Mouse (Mus musculus): ENCODE data around the gene Rab14.
A peak's percentile ranks its signal among the peaks of the same experiment; 100 is the strongest.

Gene Rab14

DNA sequence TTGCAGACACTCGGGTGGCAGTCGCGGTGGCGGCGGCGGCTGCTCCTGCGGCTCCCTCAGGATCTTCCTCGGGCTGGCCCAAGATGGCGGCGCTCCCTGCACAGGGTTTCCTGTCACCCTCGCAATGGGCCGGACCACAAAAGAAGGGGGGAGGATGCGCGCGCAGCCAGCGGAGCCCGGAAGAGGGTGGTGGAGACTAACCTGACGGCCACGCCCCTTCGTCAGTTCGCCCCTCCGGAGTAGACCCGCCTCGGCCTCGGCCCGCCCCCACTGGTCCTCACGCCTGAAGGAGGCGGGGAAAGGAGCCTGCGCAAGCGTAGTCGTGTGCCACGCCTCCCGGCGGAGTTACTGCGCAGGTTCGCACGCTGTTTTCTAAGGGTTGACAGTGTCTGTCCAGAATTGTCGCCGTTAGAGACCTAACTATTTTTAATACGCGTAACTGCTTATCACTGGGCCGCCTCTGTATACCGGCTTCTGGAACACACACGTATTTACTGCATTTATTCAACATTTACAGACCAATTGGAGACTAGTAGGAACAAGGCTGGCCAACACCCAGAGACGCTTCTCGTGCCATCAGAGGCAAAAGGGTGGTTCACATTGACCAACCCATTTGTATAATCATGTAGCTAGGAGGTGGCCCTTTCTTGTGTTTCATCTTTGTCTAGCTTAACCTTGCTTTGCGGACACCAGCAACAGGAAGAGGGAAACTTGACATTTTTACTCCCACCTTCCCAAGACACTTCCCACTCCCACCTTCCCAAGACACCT, at the start of gene Rab14:
TSS of gene Rab14 (minus strand) at position 223 of the 771 bp plus-strand sequence.
- DNase-seq (ENCODE audit: low spot score): peak; percentile 99

DNA sequence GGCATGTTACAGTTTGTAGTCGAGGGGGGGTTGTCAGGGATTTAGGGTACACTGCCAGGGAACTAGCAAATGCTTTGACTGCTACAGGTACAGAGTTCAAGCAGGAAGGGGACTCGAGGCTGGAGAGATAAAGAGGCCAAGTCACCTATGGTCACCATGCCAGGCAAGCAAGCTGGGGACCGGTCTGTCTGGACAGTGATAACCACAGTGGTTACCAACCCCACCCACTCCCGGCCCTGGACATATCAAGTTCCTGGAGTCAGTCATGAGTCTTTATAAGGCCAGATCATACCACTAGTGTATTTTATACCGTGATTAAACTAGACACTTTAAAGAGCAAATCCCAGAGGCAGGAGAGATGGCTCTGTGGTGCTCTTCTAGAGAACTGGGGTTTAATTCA, 46.8 kb upstream of the Rab14 start:
- no peak for DNase-seq (ENCODE audit: low spot score)

- no peak for DNase-seq (ENCODE audit: low spot score)
Observed at GRCm38 (mm10) chr2:35244241-35244640, 43.3 kb upstream of the Rab14 start.

- DNase-seq (ENCODE audit: low spot score): peak; percentile 71
Observed at GRCm38 (mm10) chr2:35235021-35235420, 34.1 kb upstream of the Rab14 start.

DNA sequence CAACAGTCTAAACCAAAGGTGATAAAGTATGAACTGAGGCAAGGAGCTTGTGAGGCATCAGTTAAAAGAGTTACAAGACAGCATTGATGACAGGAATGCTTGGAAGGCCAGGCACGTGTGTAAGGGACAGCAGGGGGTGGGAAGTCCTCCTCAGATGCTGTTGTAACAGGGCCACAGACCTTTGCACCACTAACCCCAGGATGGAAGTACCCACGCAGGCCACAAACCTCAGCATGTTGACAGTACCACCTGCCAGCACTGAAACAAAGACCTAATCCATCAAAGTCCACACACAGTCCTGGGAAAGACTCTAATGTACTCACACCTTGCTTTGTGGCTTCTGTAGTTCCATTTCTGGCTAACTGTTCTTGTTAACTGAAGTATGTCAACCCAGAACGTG, 33.0 kb upstream of the Rab14 start:
- no peak for DNase-seq (ENCODE audit: low spot score)

GRCm38 (mm10) chr2:35232595-35233445, 31.9 kb upstream of the Rab14 start:
- no peak for DNase-seq (ENCODE audit: low spot score)

GRCm38 (mm10) chr2:35231871-35232270, 31.0 kb upstream of the Rab14 start:
- no peak for DNase-seq (ENCODE audit: low spot score)

DNA sequence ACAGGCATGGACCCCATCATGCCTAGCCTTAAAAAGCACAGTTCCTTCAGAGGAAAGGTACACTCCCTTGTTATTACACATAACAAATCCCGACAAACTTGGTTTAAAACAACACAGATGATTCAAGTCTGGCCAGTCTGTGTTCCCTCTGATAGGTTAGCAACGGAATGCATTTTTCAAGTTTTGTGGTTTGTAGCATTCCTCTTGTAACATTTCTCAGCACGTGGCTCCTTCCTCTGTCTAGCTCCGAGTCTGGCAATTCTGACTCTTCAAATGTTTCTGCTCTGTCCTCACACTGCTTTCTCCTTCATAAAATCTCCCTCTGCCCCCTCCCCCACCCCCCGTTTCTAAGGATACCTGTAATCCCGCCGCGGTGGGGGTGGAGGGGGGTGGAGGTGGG, 29.3 kb upstream of the Rab14 start:
- no peak for DNase-seq (ENCODE audit: low spot score)

DNA sequence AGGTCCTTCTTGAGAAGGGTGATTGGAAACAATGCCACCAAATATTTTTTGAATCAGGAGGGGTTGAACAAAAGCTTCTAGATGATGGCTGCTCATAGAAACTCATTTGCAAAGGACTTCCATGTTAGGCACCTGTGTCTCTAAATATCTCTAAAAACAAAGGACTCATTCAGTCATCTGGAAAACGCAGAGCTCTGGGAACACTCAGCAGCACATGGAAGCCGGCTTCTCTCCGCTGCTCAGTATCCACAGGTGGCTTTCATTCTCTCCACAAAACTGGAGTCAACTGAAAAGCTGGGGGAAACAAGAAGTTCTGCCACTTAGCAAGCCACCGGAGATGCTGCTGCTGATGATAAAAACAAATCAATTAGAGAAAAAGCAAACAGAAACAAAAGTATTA, 27.2 kb upstream of the Rab14 start:
- no peak for DNase-seq (ENCODE audit: low spot score)

DNA sequence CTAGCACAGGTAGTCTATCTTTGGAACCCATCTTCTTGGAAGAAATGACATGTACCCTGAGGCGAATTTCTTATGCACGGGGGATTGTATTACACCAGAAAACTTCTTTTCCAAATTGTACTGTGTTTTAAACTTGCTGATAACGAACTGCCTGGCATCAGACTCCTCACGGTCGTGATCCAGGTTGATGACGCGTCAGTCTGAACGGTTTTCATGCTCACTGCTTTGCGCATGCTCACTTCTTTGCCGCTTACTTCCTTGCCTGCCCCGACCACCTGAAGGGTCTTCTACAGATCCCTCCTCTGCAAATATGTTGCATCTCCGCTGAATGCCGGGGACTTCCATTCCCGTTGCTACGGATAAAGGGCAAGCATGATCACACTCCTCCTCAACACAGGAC, 23.4 kb upstream of the Rab14 start:
- DNase-seq (ENCODE audit: low spot score): no peak

- no peak for DNase-seq (ENCODE audit: low spot score)
Observed at GRCm38 (mm10) chr2:35222822-35223391, 22.0 kb upstream of the Rab14 start.

DNA sequence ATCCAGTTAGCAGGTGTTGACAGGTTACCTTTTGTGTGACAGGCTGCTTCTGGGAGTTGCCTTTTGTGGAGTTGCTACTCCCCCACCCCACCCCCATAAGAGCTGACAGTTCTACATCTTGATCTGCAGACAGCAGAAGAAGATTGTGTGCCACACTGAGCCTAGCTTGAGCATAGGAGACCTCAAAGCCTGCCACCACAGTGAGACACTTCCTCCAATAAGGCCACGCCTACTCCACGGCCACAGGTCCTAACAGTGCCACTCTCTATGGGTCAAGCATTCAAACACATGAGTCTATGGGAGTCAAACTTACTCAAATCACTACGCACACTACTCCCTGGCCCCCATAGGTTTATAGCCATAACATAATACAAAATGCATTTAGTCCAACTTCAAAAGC, 17.8 kb upstream of the Rab14 start:
- no peak for DNase-seq (ENCODE audit: low spot score)

DNA sequence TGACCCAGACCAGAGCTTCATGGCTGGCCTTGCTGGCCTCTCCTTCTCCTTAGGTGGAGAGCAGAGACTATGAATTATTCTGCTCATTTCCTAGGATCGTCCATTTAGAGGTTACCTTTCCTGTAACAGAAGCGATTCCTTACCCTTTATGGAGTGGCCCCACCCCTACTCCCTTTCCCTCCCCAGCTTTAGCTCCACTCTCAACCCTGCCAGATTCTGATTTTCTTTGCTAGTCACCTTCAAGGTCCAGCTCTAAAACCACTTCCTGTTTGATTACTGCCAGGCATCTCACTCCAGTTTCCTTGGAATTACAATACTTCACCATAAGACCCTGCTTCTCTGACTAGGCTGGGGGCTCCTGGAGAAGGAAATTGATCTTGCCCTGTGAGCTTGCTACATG, 15.8 kb upstream of the Rab14 start:
- no peak for DNase-seq (ENCODE audit: low spot score)

DNA sequence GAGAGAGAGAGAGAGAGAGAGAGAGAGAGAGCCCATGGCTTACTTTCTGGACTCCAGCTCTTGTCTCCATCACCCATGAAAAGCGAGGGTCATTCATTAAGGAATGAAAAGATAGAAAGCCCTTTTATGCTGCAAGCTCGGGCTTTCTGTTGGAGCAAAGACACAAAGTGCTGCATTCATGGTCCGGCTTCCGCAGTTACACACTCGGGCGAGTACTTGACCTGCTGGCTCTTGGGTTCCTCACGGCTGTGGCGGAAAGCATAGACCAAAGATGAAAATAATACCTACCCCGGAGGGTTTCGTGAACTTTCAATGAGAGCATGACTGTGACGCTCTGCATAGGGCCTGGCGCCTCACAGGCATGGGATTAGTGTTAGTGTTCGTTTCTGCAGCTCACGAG, 14.4 kb upstream of the Rab14 start:
- DNase-seq (ENCODE audit: low spot score): no peak

DNA sequence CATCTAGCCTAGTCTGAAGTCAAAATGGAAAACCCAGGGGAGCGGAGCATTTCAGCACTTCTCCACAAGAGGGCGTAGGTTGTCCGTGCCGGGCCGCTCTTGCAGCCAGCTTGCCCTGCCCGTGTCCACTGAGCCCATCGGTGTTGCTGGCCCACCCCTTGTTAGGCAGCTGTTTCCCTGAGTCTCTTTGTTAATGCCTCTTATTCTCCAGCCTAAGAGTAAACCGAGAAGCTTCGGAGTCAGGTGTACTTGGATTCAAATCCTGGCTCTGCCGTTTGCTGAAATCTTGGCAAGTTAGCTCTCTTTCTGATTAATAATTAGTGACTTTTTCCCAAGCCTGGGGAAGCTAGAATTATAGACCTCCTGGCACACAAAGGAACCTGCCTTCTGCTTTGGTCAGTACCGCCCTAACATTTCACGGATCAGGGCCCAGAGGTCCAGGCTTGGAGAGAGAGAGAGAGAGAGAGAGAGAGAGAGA, 14.0 kb upstream of the Rab14 start:
- DNase-seq (ENCODE audit: low spot score): peak; percentile 88

DNA sequence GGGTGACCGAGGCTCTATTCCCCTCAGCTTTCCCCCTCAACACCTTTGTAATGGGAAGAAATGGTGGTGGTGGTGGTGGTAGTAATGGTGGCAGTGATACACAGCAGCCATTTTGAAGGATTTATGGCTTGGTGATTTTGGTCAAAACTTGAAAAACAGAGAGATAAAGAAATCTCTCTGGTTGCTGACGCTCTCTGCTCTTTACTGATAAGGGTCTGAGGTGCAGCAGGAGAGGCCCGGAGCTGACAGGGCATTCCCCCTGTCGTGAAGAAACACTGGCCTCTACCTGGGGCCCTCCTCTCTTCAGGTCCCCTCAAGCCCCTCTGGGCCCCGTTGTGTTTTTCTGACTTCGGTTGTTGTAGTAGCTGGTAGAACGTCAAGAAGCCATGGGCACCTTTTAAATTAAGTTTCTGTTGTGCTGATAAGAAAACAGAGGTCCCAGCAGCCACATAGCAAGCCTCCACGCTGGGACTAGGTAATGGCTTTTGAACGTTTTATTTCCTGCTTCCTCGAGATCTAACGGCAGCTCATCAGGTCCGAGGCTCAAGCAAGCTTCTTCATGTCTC, 12.5 kb upstream of the Rab14 start:
- no peak for DNase-seq (ENCODE audit: low spot score)

GRCm38 (mm10) chr2:35211681-35212080, 10.8 kb upstream of the Rab14 start:
- no peak for DNase-seq (ENCODE audit: low spot score)

DNA sequence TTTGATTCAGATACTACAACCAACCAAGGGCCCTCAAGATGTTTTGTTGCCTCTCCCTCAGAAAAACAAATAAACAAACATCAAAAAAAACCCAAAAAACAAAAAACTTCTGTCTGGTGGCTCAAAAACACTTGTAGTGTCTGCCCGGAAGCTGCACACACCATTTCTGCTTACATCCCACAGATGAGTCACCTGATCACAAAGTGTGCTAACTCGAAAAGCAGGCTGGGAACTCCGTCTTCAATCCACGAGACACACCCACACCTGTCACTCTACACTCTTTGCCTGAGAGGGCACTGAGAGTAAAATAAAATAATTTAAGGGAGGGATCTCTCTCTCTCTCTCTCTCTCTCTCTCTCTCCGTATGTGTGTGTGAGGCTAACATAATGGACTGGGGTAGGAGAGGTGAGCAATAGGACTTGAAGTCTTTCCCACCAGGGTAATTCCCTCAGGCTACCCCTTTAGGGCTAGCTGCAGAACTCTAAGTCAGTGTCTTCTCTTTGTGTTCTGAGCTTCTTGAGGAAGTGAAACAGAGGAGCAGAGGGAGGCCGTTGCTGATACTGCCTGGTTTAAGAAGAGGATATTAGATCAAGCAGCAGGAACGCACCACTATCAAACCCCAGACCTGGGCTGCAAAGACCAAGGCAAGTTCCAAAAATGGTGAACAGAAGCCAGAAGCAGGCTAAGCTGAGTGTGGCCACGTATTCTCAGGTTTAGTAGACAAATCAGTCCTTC, 8.2 kb upstream of the Rab14 start:
- no peak for DNase-seq (ENCODE audit: low spot score)

GRCm38 (mm10) chr2:35208054-35208453, 7.1 kb upstream of the Rab14 start:
- DNase-seq (ENCODE audit: low spot score): peak; percentile 38

GRCm38 (mm10) chr2:35206761-35207160, 5.8 kb upstream of the Rab14 start:
- DNase-seq (ENCODE audit: low spot score): no peak

DNA sequence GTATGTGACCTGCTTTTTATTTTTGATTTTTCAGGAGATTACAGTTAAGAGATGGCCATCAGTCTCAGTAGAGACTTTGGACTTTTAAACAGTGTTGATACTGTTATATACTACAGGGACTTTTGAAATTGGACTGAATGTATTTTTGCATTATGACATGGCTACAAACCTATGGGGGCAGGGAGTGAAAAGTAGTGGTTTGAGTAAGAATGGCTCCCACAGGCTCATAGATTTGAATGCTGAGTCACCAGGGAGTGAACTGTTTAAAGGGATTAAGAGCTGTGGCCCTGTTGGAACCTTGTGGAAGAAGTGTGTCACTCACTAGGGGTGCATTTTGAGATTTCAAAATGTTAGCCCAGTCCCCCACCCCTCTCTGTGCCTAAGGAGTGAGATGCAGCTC, 2.8 kb upstream of the Rab14 start:
- DNase-seq (ENCODE audit: low spot score): no peak

Measured in MN1 (cell line).